Mouse (Mus musculus) testis, postnatal 14 days (tissue): ENCODE results near the gene Rap1gap.
A peak's percentile ranks its signal among the peaks of the same experiment; 100 is the strongest.

Experiments used
- DNase-seq: peaks from one replicate; pipeline ENCODE4 v3.0.0; 2021; ENCODE audit warnings: low spot score

The Rap1gap gene

GRCm38 (mm10) chr4:137664433-137664979 lies at the start of gene Rap1gap:
Gene Rap1gap (plus strand): TSS chr4:137664726.
- DNase-seq: no peak

DNA sequence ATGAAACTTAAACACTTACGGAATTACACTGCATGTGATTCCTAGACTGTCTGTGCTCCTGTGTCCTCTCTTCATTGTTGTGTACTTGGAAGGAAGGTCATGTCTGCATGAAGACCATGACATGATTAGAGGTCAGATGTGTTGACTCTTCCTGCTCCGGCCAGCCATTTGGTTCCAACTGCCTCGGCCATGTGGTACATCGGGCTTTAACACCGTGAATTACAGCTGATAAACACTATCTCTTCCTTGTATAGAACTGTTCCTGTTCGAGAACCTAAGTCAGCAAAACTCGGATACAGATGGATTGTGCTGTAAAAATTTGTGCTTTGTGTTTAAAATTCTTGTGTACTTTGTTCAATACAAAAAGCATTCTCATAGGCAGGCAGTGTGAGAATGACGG lies 41.7 kb upstream of the Rap1gap start:
- DNase-seq: no peak

DNA sequence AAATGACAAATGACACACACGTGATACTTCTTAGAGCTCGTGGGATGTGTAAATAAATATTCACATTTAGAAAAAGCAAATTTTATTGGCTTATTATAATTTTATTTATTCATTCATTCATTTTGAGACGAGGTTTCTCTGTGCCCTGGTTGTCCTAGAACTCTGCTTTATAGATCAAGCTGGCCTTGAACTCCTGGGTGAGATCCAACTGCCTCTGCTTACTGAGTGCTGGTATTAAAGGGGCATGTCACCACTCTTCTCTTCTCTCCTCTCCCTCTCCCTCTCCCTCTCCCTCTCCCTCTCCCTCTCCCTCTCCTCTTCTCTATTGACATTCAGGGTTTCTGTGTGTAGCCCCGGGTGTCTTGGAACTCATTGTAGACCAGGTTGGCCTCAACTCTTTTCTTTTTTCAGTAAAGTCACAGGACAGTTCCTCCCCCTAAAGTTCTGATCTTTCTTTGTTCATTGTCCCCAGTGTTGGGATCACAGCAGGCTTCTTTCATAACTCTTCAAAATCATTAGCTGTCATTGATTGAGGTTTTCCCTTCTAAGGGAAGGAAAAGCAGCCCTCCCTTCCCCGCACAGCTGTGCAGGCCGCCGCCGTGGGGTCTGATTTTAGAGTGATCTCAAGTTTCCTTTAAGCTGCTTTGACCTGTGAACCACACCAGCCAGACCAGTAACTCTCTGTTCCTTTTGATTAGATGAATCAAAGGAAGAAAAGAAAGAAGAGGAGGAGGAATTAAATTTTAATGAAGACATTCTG lies 36.9 kb upstream of the Rap1gap start:
- DNase-seq: no peak

GRCm38 (mm10) chr4:137628400-137628799 lies 36.1 kb upstream of the Rap1gap start:
- no peak for DNase-seq

DNA sequence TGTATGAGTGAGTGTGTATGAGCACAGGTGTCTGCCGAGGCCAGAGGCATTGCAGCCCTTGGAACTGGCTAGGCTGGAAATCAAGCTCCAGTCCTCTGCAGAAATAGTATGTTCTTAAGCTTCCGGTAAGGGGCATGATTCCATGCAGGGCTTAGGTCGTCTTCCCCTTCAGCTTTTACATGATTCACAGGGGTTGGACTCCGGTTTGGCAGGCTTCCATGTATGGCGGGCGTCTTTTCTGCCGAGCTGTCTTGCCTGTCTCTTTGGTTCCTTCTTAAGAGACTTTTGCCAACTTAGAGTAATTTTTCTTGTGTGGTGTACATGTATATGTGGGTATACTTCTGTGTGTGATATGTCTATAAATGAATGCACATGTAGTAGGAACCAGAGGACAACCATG lies 35.2 kb upstream of the Rap1gap start:
- DNase-seq: no peak

DNA sequence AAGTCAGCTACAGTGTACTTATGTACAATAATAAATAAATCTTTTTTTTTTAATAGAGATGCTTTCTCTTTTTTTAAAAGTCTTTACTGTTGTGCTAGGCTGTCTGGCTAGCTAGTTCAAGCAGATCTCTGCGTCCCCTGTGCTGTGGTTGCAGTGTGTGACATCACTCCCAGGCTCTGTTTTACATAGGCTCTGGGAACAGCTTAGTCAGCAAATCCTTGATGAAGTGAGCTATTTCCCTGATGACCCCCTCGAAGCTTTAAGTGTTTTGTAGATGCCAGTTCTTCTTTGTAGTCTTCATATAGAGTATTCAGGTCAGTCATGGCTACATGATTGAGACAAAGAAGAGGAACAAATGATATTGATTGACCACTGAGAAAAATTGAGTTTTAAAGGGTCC lies 34.4 kb upstream of the Rap1gap start:
- DNase-seq: no peak

- peak; percentile 86 for DNase-seq
Measured at GRCm38 (mm10) chr4:137631596-137631995, 32.9 kb upstream of the Rap1gap start.

- DNase-seq: no peak
Measured at GRCm38 (mm10) chr4:137633394-137633793, 31.1 kb upstream of the Rap1gap start.

GRCm38 (mm10) chr4:137636597-137636996 lies 27.9 kb upstream of the Rap1gap start:
- no peak for DNase-seq

- DNase-seq: no peak
Measured at GRCm38 (mm10) chr4:137641556-137641955, 23.0 kb upstream of the Rap1gap start.

GRCm38 (mm10) chr4:137642101-137642500 lies 22.4 kb upstream of the Rap1gap start:
- no peak for DNase-seq

DNA sequence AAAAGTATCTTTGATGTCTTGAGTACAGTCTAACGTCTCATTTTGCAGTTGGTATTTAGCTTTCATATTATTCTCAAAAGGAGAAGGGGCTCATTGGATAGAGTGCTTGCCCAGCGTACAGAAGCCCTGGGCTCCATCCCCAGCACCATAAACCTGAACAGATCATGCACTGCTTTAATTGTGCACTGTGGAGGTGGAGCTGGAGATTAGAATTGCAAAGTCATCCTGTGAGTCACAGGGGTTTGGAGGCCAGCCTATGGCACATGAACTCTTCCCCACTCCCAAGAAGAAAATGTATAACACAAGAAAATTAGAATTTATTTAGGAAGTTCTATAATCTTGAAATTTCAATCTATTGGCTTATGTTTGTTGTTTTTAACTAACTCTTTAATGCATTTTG lies 21.1 kb upstream of the Rap1gap start:
- no peak for DNase-seq

GRCm38 (mm10) chr4:137646262-137646661 lies 18.3 kb upstream of the Rap1gap start:
- no peak for DNase-seq

DNA sequence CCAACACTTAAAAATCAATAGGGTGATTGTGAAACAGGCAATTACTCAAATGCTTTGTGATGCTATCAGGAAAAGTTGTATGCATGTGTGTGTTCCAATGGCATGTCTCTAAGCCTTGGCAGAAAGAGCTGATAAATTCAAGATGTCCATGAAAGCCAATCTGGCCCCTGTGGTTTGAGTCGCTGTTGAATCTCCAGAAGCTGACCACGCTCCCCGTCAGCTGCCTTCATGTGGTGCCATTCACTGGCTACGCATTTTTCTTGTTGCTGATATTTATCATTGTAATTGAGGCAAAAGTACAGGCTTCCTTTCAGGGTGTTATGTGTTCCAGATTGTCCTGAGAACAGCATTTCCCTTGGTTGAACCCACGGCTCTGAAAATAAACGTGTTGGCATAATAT lies 16.9 kb upstream of the Rap1gap start:
- no peak for DNase-seq

DNA sequence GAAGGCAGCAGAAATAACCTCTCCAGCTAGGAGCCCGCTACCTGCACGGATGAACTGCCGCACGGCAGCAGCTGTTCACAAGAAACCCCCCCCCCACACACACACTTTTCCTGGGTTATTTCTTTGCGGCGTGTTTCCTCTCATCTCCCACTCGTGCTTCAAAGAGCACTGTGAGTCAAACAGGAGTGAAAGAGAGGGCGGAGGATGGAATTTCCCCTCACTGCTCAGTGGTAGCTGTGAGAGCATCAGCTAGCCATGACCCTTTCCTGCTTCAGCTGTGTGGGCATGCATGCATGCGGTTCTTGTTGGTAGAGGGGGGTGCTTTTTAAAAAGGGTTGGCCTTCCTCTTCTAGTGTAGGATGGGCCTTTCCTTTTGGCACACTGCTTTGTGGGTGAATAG lies 16.3 kb upstream of the Rap1gap start:
- DNase-seq: no peak

DNA sequence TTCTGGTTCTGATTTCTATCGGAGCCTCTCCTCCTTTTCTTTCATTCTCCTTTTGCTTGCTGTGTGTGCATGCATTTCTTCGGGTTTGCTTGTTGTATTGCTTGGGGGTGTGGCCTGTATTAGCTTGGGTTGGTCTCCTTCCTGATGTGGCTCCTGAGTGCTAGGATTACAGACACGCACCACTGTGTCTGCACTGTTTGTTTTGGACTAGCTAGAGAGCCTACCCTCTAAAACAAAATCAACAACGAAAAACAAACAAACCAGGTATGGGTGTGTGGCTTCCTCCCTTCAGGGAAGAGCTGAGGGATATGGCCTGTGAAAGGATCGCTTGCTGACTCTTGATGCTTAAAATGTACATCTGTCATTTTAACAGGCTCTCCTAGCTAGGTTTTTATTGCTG lies 13.6 kb upstream of the Rap1gap start:
- DNase-seq: no peak

GRCm38 (mm10) chr4:137652835-137653346 lies 11.6 kb upstream of the Rap1gap start:
- DNase-seq: no peak

DNA sequence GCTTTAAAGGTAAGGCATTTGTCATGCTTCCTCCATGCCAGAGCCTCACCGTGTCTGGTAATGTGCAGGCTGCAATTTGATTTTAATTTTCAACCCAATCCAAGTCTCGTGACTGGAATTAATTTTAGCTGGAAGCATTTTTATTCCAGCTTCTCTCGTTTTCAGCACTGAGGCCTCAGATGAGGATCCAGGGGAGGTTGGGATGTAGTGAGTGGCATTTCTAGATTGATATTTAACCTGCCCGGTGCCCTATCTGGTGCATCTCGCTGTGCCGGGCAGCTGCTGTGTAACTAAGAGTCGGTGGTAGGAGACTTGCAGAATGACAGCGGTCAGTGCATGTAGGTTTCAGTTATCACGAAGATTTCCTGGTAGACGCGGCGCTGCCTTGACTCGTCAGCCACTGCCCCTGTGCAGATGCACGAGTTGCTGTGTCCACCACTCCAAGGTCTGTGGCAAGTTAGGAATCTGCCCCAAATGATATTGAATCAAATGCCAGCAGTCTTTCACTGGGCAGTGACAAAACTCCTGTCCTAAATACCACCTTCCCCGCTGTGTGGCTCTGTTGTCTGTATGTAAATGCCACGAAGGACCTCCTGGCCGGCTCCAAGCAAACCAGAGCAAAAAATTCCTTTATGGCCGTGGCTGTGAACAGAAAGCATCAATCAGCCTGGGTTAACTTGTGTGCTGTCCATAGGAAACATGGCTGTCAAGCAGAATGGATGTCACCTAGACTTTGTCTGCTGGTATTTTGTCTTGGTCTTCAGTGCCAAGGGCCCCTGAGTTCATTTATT lies 9.1 kb upstream of the Rap1gap start:
- DNase-seq: no peak

GRCm38 (mm10) chr4:137657674-137658073 lies 6.9 kb upstream of the Rap1gap start:
- DNase-seq: no peak

- no peak for DNase-seq
Measured at GRCm38 (mm10) chr4:137659541-137659940, 5.0 kb upstream of the Rap1gap start.

GRCm38 (mm10) chr4:137660364-137661077 lies 4.0 kb upstream of the Rap1gap start:
- no peak for DNase-seq

GRCm38 (mm10) chr4:137661078-137661450 lies 3.5 kb upstream of the Rap1gap start:
- no peak for DNase-seq
